Mouse (Mus musculus) embryonic facial prominence, embryonic 14.5 days (tissue): ENCODE results near the gene Gabpb2. TPM values are rescaled to one million over a fixed set of nuclear protein-coding genes. Genes with fewer than 3 reads are reported as not detected.

Experiments
- ATAC-seq: fragments of 200-750 bp; cut with Nextera tagmentation; 2 replicates; pipeline ENCODE4 v1.8.0; 2017; ENCODE audit warnings: low read depth, moderate number of reproducible peaks, moderate TSS enrichment
- DNase-seq: peaks from one replicate; pipeline ENCODE4 v3.0.0-alpha.2; 2015; ENCODE audit warnings: low spot score
- H3K27ac ChIP-seq: fragments of 300-500 bp; sonication (generic); replicated peaks from 2 replicates; pipeline ENCODE4 v1.5.1; 2014; ENCODE audit warnings: low read depth, mild to moderate bottlenecking, low read length, moderate library complexity
- H3K27me3 ChIP-seq: fragments of 300-500 bp; sonication (generic); replicated peaks from 2 replicates; pipeline ENCODE4 v1.6.1; 2014; ENCODE audit warnings: low read length; ENCODE audit not compliant: control insufficient read depth, insufficient read depth
- H3K36me3 ChIP-seq: fragments of 300-500 bp; sonication (generic); 2 replicates; pipeline ENCODE4 v1.6.1; 2014; ENCODE audit warnings: low read length, mixed read lengths; ENCODE audit not compliant: control insufficient read depth, insufficient read depth
- H3K4me1 ChIP-seq: fragments of 300-500 bp; sonication (generic); 2 replicates; pipeline ENCODE4 v1.6.1; 2014; ENCODE audit warnings: antibody characterized with exemption, low read length; ENCODE audit not compliant: control insufficient read depth, insufficient read depth
- H3K4me2 ChIP-seq: fragments of 300-500 bp; sonication (generic); 2 replicates; pipeline ENCODE4 v1.6.1; 2014; ENCODE audit warnings: low read depth, mild to moderate bottlenecking, low read length, moderate library complexity, mixed read lengths
- H3K4me3 ChIP-seq: fragments of 300-500 bp; sonication (generic); 2 replicates; pipeline ENCODE4 v1.5.1; 2014; ENCODE audit warnings: low read depth, mild to moderate bottlenecking, low read length
- H3K9ac ChIP-seq: fragments of 300-500 bp; sonication (generic); 2 replicates; pipeline ENCODE4 v1.6.1; 2014; ENCODE audit warnings: low read depth, mild to moderate bottlenecking, low read length, moderate library complexity, mixed read lengths
- H3K9me3 ChIP-seq: fragments of 300-500 bp; sonication (generic); 2 replicates; pipeline ENCODE4 v1.6.1; 2016; ENCODE audit warnings: low read length; ENCODE audit not compliant: control insufficient read depth
- WGBS: fragments of 180-500 bp; shearing (Covaris S2); extraction: QIAGEN DNeasy Blood & Tissue Kit; methylation state at CpG from one replicate; pipeline ENCODE4 v1.1.7; 2014; 5-methylcytosine and 5-hydroxymethylcytosine counted together
- polyA plus RNA-seq: library from polyadenylated mRNA; unstranded; fragments of >200 nt; fragmentation: Nextera tagmentation; extraction: Ambion mirVana; gene quantifications from 2 replicates; pipeline ENCODE4 v1.2.1, GENCODE M21; 2014

Gene Gabpb2
- polyA plus RNA-seq, 1 experiment from 2014 or later = 7.8 TPM

- Histone ChIP-seq H3K9ac (no peak overlapping the region), H3K36me3 (peaks cover 21% of the 10 kb centered on the region; the same call in 1 of the 2 replicates), H3K9me3 (no peaks in the 10 kb centered on the region), H3K27me3 (no peaks in the 10 kb centered on the region), H3K4me3 (no peak overlapping the region), H3K27ac (no peak overlapping the region), H3K4me1 (no peaks in the 10 kb centered on the region), H3K4me2 (no peak overlapping the region)
- WGBS = 71% methylated on average over 1 of the region's 1 CpGs
- ATAC-seq = no peak
- no peak for DNase-seq
These were observed 30.1 kb upstream of the Gabpb2 start for GRCm38 (mm10) chr3:95247660-95248336.

- H3K27me3 ChIP-seq = no peaks in the 10 kb centered on the region
- no peak for ATAC-seq
- no peak overlapping the region for H3K9ac ChIP-seq
- H3K4me1 ChIP-seq = no peaks in the 10 kb centered on the region
- H3K27ac ChIP-seq = no peak overlapping the region
- DNase-seq = peak; percentile 42
- no peak overlapping the region for H3K4me2 ChIP-seq
- no peaks in the 10 kb centered on the region for H3K9me3 ChIP-seq
- H3K36me3 ChIP-seq = 0 out of 2 replicates have a peak, but pooled peaks cover 16% of the 10 kb centered on the region
- H3K4me3 ChIP-seq = no peak overlapping the region
- 72% methylated on average over 5 of the region's 5 CpGs for WGBS
These were observed 28.9 kb upstream of the Gabpb2 start for GRCm38 (mm10) chr3:95246465-95247231.

GRCm38 (mm10) chr3:95243086-95243485, 25.4 kb upstream of the Gabpb2 start:
- peaks cover 20% of the 10 kb centered on the region; the same call in 1 of the 2 replicates for H3K36me3 ChIP-seq
- H3K9me3 ChIP-seq = no peaks in the 10 kb centered on the region
- H3K4me2 ChIP-seq = no peak overlapping the region
- DNase-seq (no peak), ATAC-seq (no peak)
- H3K4me3 ChIP-seq = no peak overlapping the region
- no peaks in the 10 kb centered on the region for H3K4me1 ChIP-seq
- H3K27me3 ChIP-seq = no peaks in the 10 kb centered on the region
- no peak overlapping the region for H3K9ac ChIP-seq
- 82% methylated on average over 2 of the region's 2 CpGs for WGBS
- no peak overlapping the region for H3K27ac ChIP-seq

- Histone ChIP-seq H3K4me1 (no peaks in the 10 kb centered on the region), H3K4me2 (peak within 1 kb of the TSS; percentile 29), H3K4me3 (no peak within 1 kb of the TSS), H3K36me3 (peaks cover 32% of the 10 kb centered on the region), H3K27ac (no peak within 1 kb of the TSS), H3K9me3 (no peaks in the 10 kb centered on the region), H3K9ac (peak within 1 kb of the TSS; percentile 2; the same call in 1 of the 2 replicates), H3K27me3 (no peaks in the 10 kb centered on the region)
- 78% methylated on average over 7 of the region's 7 CpGs for WGBS
- DNase-seq = no peak
- no peak for ATAC-seq
These were observed 23.8 kb upstream of the Gabpb2 start, which contains the start of gene Gm128 for GRCm38 (mm10) chr3:95241498-95241897. Gene Gm128 (minus strand): TSS chr3:95241598.

GRCm38 (mm10) chr3:95240900-95241299, 23.2 kb upstream of the Gabpb2 start:
- ATAC-seq (peak; percentile 35; the same call in 1 of the 2 replicates), DNase-seq (no peak)
- peak overlapping the region; percentile 29 for H3K4me2 ChIP-seq
- no peaks in the 10 kb centered on the region for H3K4me1 ChIP-seq
- no peak overlapping the region for H3K27ac ChIP-seq
- peaks cover 38% of the 10 kb centered on the region for H3K36me3 ChIP-seq
- no peaks in the 10 kb centered on the region for H3K27me3 ChIP-seq
- H3K9me3 ChIP-seq = no peaks in the 10 kb centered on the region
- H3K9ac ChIP-seq = 0 out of 2 replicates have a peak overlapping the region, but pooled peaks have one; percentile 2
- no peak overlapping the region for H3K4me3 ChIP-seq
- 31% methylated on average over 13 of the region's 17 CpGs for WGBS

- H3K27me3 ChIP-seq = no peaks in the 10 kb centered on the region
- WGBS = 83% methylated on average over 12 of the region's 12 CpGs
- H3K4me2 ChIP-seq = no peak overlapping the region
- ATAC-seq = no peak
- H3K4me1 ChIP-seq = no peaks in the 10 kb centered on the region
- H3K9ac ChIP-seq = no peak overlapping the region
- no peak for DNase-seq
- H3K4me3 ChIP-seq = no peak overlapping the region
- peaks cover 38% of the 10 kb centered on the region for H3K36me3 ChIP-seq
- no peak overlapping the region for H3K27ac ChIP-seq
- no peaks in the 10 kb centered on the region for H3K9me3 ChIP-seq
These were observed 22.3 kb upstream of the Gabpb2 start for GRCm38 (mm10) chr3:95239971-95240370.

- H3K36me3 ChIP-seq = peaks cover 47% of the 10 kb centered on the region
- 87% methylated on average over 6 of the region's 6 CpGs for WGBS
- H3K4me1 ChIP-seq = no peaks in the 10 kb centered on the region
- H3K9ac ChIP-seq = no peak overlapping the region
- H3K27ac ChIP-seq = no peak overlapping the region
- DNase-seq (no peak), ATAC-seq (no peak; the same call in 1 of the 2 replicates)
- H3K4me3 ChIP-seq = no peak overlapping the region
- H3K27me3 ChIP-seq = no peaks in the 10 kb centered on the region
- H3K9me3 ChIP-seq = no peaks in the 10 kb centered on the region
- no peak overlapping the region for H3K4me2 ChIP-seq
These were observed 21.3 kb upstream of the Gabpb2 start for GRCm38 (mm10) chr3:95239022-95239421.

GRCm38 (mm10) chr3:95237541-95238099, 19.9 kb upstream of the Gabpb2 start:
- DNase-seq (no peak), ATAC-seq (no peak)
- no peak overlapping the region for H3K9ac ChIP-seq
- H3K27me3 ChIP-seq = no peaks in the 10 kb centered on the region
- H3K4me2 ChIP-seq = no peak overlapping the region
- no peak overlapping the region for H3K27ac ChIP-seq
- no peaks in the 10 kb centered on the region for H3K4me1 ChIP-seq
- H3K36me3 ChIP-seq = peaks cover 57% of the 10 kb centered on the region
- no peaks in the 10 kb centered on the region for H3K9me3 ChIP-seq
- no peak overlapping the region for H3K4me3 ChIP-seq
- 80% methylated on average over 8 of the region's 8 CpGs for WGBS
